Mouse (Mus musculus) adrenal gland, adult 18-20 months (tissue): ENCODE data around the gene Spon1. TPM values are rescaled to one million over a fixed set of nuclear protein-coding genes. Genes with fewer than 3 reads are reported as not detected.

ENCODE experiments used
- DNase-seq, 2 experiments: peaks; one replicate each; pipeline ENCODE4 v3.0.0; 2021 to 2022; ENCODE audit warnings: low spot score in 2 of 2
- total RNA-seq, 2 experiments: library from RNA; stranded (reverse); gene quantifications; 1 replicate in 1 of 2; 2 replicates in 1 of 2; pipeline ENCODE4 v1.2.3; 2021

The Spon1 gene
- total RNA-seq, 2 experiments from 2014 or later: 9.6 to 12.6 TPM

- no peak for DNase-seq
Observed at GRCm38 (mm10) chr7:113837151-113837550, 71.4 kb downstream of the Spon1 start.

GRCm38 (mm10) chr7:113839431-113839830 lies 73.6 kb downstream of the Spon1 start:
- DNase-seq: no peak

- no peak for DNase-seq
Observed at GRCm38 (mm10) chr7:113841521-113841920, 75.7 kb downstream of the Spon1 start.

- no peak for DNase-seq
Observed at GRCm38 (mm10) chr7:113843150-113843549, 77.4 kb downstream of the Spon1 start.

GRCm38 (mm10) chr7:113845191-113845590 lies 79.4 kb downstream of the Spon1 start:
- no peak for DNase-seq

GRCm38 (mm10) chr7:113846553-113846952 lies 80.8 kb downstream of the Spon1 start:
- DNase-seq: no peak

GRCm38 (mm10) chr7:113847041-113847819 lies 81.4 kb downstream of the Spon1 start:
- no peak for DNase-seq

GRCm38 (mm10) chr7:113850389-113850788 lies 84.6 kb downstream of the Spon1 start:
- DNase-seq: no peak

- no peak for DNase-seq
Observed at GRCm38 (mm10) chr7:113855396-113855795, 89.6 kb downstream of the Spon1 start.

- no peak for DNase-seq
Observed at GRCm38 (mm10) chr7:113856067-113856466, 90.3 kb downstream of the Spon1 start.

GRCm38 (mm10) chr7:113859480-113859881 lies 93.7 kb downstream of the Spon1 start:
- no peak for DNase-seq

- DNase-seq: peak in 1 of 2 experiments; percentile 6
Observed at GRCm38 (mm10) chr7:113861964-113862363, 96.2 kb downstream of the Spon1 start.

GRCm38 (mm10) chr7:113872846-113873245 lies 107.0 kb downstream of the Spon1 start:
- DNase-seq: no peak

GRCm38 (mm10) chr7:113877451-113877850 lies 111.7 kb downstream of the Spon1 start:
- no peak for DNase-seq

- DNase-seq: no peak
Observed at GRCm38 (mm10) chr7:113877926-113878325, 112.1 kb downstream of the Spon1 start.

- no peak for DNase-seq
Observed at GRCm38 (mm10) chr7:113879085-113879501, 113.3 kb downstream of the Spon1 start.

- no peak for DNase-seq
Observed at GRCm38 (mm10) chr7:113880021-113880420, 114.2 kb downstream of the Spon1 start.

GRCm38 (mm10) chr7:113890782-113891181 lies 125.0 kb downstream of the Spon1 start:
- DNase-seq: no peak

- no peak for DNase-seq
Observed at GRCm38 (mm10) chr7:113891491-113891890, 125.7 kb downstream of the Spon1 start.

GRCm38 (mm10) chr7:113893944-113894662 lies 128.3 kb downstream of the Spon1 start:
- no peak for DNase-seq

- DNase-seq: no peak
Observed at GRCm38 (mm10) chr7:113895266-113895665, 129.5 kb downstream of the Spon1 start.

GRCm38 (mm10) chr7:113898388-113898787 lies 132.6 kb downstream of the Spon1 start:
- DNase-seq: no peak
